Mouse (Mus musculus) testis, adult 2 months (tissue): ENCODE data around the gene Cby1. TPM values are rescaled to one million over a fixed set of nuclear protein-coding genes. Genes with fewer than 3 reads are reported as not detected.

Experiments
- H3K27ac ChIP-seq: fragments of 200-500 bp; 2 replicates; pipeline ENCODE4 v1.5.1; 2012; ENCODE audit warnings: low read depth, low read length; ENCODE audit not compliant: control insufficient read depth, insufficient read depth
- H3K27me3 ChIP-seq: fragments of 200-500 bp; 2 replicates; pipeline ENCODE4 v1.6.1; 2012; ENCODE audit warnings: mild to moderate bottlenecking, low read length, moderate library complexity; ENCODE audit not compliant: control insufficient read depth, insufficient read depth
- H3K36me3 ChIP-seq: fragments of 200-500 bp; 2 replicates; pipeline ENCODE4 v1.6.1; 2012; ENCODE audit warnings: mild to moderate bottlenecking, low read length; ENCODE audit not compliant: control insufficient read depth, insufficient read depth
- H3K4me1 ChIP-seq: fragments of 200-500 bp; 2 replicates; pipeline ENCODE4 v1.6.1; 2012; ENCODE audit warnings: low read length; ENCODE audit not compliant: control insufficient read depth, insufficient read depth
- H3K4me3 ChIP-seq: fragments of 200-500 bp; 2 replicates; pipeline ENCODE4 v1.5.1; 2012; ENCODE audit warnings: low read depth, mild to moderate bottlenecking, low read length, moderate library complexity, mixed read lengths; ENCODE audit not compliant: control insufficient read depth
- CTCF ChIP-seq: fragments of 200-500 bp; IDR thresholded peaks from 2 replicates; pipeline ENCODE4 v1.5.1; 2012; ENCODE audit warnings: low read depth, mild to moderate bottlenecking, inconsistent platforms, low read length, moderate library complexity; ENCODE audit not compliant: control insufficient read depth, insufficient read depth, insufficient replicate concordance
- POLR2A ChIP-seq: fragments of 200-500 bp; IDR thresholded peaks from 2 replicates; pipeline ENCODE4 v1.6.1; 2012; ENCODE audit warnings: low read depth, mild to moderate bottlenecking, inconsistent platforms, low read length, moderate library complexity; ENCODE audit not compliant: control insufficient read depth
- polyA plus RNA-seq: library from polyadenylated mRNA; depleted of rRNA; stranded (reverse); fragments of >200 nt; gene quantifications from 2 replicates; pipeline ENCODE4 v1.2.3, GENCODE M21; 2012

The Cby1 gene
- polyA plus RNA-seq, 1 experiment: 58.1 TPM

- H3K4me3 ChIP-seq: no peak overlapping the region
- TF ChIP-seq POLR2A (no peak), CTCF (no peak)
- H3K27me3 ChIP-seq: no peaks in the 10 kb centered on the region
- H3K27ac ChIP-seq: no peak overlapping the region
- no peaks in the 10 kb centered on the region; the same call in 1 of the 2 replicates for H3K36me3 ChIP-seq
- peaks cover 13% of the 10 kb centered on the region for H3K4me1 ChIP-seq
These were observed 35.5 kb downstream of the Cby1 start for GRCm38 (mm10) chr15:79694512-79694911.

GRCm38 (mm10) chr15:79695516-79695915 lies 36.5 kb downstream of the Cby1 start:
- Histone ChIP-seq H3K4me3 (no peak overlapping the region), H3K36me3 (no peaks in the 10 kb centered on the region; the same call in 1 of the 2 replicates), H3K27ac (no peak overlapping the region), H3K27me3 (no peaks in the 10 kb centered on the region), H3K4me1 (peaks cover 13% of the 10 kb centered on the region)
- no peak for TF ChIP-seq CTCF
- no peak for TF ChIP-seq POLR2A

- Histone ChIP-seq H3K27me3 (no peaks in the 10 kb centered on the region), H3K27ac (no peak overlapping the region), H3K4me1 (peaks cover 10% of the 10 kb centered on the region), H3K36me3 (no peaks in the 10 kb centered on the region; the same call in 1 of the 2 replicates), H3K4me3 (no peak overlapping the region)
- no peak for TF ChIP-seq CTCF
- no peak for TF ChIP-seq POLR2A
These were observed 37.5 kb downstream of the Cby1 start for GRCm38 (mm10) chr15:79696508-79696907.

- Histone ChIP-seq H3K4me1 (peaks cover 8% of the 10 kb centered on the region), H3K27ac (no peak overlapping the region), H3K27me3 (no peaks in the 10 kb centered on the region), H3K36me3 (no peaks in the 10 kb centered on the region; the same call in 1 of the 2 replicates), H3K4me3 (no peak overlapping the region)
- TF ChIP-seq POLR2A (no peak), CTCF (no peak)
These were observed 38.0 kb downstream of the Cby1 start for GRCm38 (mm10) chr15:79697011-79697410.

- TF ChIP-seq CTCF: no peak
- no peak for TF ChIP-seq POLR2A
- no peak overlapping the region for H3K27ac ChIP-seq
- peaks cover 8% of the 10 kb centered on the region for H3K4me1 ChIP-seq
- no peaks in the 10 kb centered on the region for H3K27me3 ChIP-seq
- no peaks in the 10 kb centered on the region; the same call in 1 of the 2 replicates for H3K36me3 ChIP-seq
- no peak overlapping the region for H3K4me3 ChIP-seq
These were observed 38.7 kb downstream of the Cby1 start for GRCm38 (mm10) chr15:79697558-79698187.

- H3K27me3 ChIP-seq: no peaks in the 10 kb centered on the region
- no peaks in the 10 kb centered on the region for H3K4me1 ChIP-seq
- no peak overlapping the region for H3K4me3 ChIP-seq
- H3K27ac ChIP-seq: no peak overlapping the region
- no peak for TF ChIP-seq POLR2A
- TF ChIP-seq CTCF: no peak
- H3K36me3 ChIP-seq: peaks cover 2% of the 10 kb centered on the region; the same call in 1 of the 2 replicates
These were observed 47.7 kb downstream of the Cby1 start for GRCm38 (mm10) chr15:79706603-79707214.

- TF ChIP-seq CTCF (no peak), POLR2A (no peak)
- H3K27ac ChIP-seq: no peak overlapping the region
- no peak overlapping the region for H3K4me3 ChIP-seq
- no peaks in the 10 kb centered on the region for H3K4me1 ChIP-seq
- H3K27me3 ChIP-seq: no peaks in the 10 kb centered on the region
- H3K36me3 ChIP-seq: peaks cover 2% of the 10 kb centered on the region; the same call in 1 of the 2 replicates
These were observed 49.3 kb downstream of the Cby1 start for GRCm38 (mm10) chr15:79708229-79708822.

- TF ChIP-seq POLR2A (no peak), CTCF (no peak)
- Histone ChIP-seq H3K27me3 (no peaks in the 10 kb centered on the region), H3K36me3 (peaks cover 3% of the 10 kb centered on the region)
These were observed 56.6 kb downstream of the Cby1 start for GRCm38 (mm10) chr15:79715646-79716045.

More at GRCm38 (mm10) chr15:79715646-79716045, 56.6 kb downstream of the Cby1 start:
- H3K27ac ChIP-seq: no peak overlapping the region
- no peak overlapping the region for H3K4me3 ChIP-seq
- no peaks in the 10 kb centered on the region for H3K4me1 ChIP-seq
